Mouse (Mus musculus) CH12F3 (cell line): ENCODE results near the gene Gm10406.
"Not testable (repeated sequence)": the region's sequence is repeated elsewhere in the genome, so short reads cannot be mapped to it uniquely, and the experiment has no call there.

Source experiments
- in situ Hi-C: fragments of 300-500 bp; cut with MboI; formaldehyde crosslinking; loops from 2 replicates; pipeline ENCODE4 v1.14.3; 2020; ENCODE audit warnings: low sequenced_read_pairs

Gm10406 gene

DNA sequence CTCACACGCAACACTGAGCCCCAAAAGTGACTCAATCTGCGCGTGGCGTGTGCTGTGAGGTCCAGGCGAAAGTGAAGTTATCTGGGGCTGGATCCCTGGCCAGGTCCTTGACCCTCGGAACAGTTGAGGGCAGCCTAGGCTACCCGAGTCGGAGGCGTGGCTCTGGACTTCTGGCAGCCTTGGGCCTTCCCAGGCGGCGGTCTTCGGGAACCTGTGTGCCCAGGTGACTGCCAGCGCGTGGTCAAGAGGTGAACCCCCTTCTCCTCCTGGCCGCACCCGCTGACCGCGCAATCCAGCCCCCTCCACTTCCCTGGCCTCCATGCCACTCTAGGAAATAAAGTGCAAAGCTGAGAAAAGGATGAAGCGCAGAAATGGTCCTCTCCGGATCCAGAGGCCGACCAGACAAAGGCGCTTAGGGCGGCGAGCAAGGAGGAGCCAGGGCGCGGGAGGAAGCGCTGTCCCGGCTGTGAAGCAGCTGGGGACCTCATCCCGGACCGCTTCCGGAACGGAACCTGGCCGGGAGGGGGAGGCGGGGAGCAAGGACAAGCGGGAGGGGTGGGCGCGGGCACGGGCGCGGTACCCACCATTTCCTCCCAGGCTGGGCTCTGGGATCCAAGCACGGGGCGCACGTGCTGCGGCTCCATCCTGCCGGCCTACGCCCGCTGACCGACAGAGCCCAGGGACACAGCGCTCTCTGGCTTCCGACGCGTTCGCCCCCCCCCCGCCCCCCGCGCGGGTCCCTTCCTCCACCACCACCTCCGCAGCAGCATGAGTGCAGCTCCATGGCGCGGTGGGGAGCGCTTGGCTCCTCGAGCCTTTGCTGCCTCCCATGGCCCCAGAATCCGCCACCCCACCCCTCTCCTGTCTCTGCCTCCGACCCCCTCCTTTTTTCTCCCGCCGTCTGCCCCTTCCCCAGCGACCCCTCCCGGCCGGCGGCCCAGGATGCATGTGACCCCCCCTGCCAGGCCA is at the start of gene Gm10406:
Gm10406 (minus strand) TSS at position 669 of the 969 bp plus-strand sequence.
- in situ Hi-C loops, result not testable (repeated sequence)

DNA sequence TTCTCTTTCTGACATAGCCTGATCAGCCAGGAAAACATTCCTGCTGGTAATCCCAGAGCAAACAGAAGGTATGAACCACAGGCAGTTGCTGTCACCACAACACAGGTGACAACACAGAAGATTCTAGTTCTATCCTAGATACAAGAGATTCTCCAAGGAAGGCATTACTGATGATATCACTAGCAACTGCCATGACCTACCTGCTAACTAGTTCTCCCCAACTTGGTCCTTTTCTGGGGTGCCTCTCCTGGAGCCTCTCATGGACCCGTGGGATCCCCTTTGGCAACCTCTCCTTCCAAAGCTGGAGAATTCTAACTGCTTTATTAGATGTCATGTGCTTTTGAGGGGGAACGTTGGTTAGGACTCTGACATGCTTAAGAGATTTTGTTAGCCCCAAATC is 17.6 kb upstream of the Gm10406 start, which contains the start of gene Gm3685:
Gm3685 (minus strand) TSS at position 101 of the 400 bp plus-strand sequence.
- in situ Hi-C loops, result not testable (repeated sequence)

DNA sequence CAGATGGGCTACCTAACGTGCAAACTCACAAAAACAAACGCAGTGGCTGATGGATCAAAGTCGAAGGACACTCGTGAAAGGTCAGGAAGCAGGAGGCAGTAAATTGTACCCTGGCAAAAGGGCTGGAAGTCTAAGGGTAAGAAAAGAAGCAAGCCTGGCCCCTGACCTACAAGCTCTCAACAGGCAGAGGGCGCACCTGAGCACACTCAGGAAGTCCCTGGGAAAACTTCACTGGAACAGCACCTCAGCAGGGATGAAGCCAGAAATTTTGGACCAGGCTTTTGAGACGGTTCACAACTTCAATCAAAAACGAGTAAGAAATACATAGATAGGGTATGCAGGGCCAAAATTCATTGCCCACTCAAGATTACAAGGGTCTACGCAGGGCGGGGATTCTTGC is 975 bp downstream of the Gm10406 start:
- in situ Hi-C loops, result not testable (repeated sequence)

DNA sequence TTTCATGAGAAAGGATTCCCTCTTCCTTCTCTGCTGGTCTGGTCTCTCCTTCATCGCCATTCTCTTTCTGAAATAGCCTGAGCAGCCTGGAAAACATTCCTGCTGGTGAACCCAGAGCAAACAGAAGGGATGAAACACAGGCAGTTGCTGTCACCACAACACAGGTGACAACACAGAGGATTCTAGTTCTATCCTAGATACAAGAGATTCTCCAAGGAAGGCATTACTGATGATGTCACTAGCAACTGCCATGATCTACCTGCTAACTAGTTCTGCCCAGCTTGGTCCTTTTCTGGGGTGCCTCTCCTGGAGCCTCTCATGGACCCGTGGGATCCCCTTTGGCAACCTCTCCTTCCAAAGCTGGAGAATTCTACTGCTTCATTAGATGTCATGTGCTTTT is 53.5 kb downstream of the Gm10406 start, which contains the start of gene Gm6356:
Gm6356 (minus strand) TSS at position 101 of the 400 bp plus-strand sequence.
- in situ Hi-C loops, result not testable (repeated sequence)
